Mouse (Mus musculus) spleen, postnatal 14 days (tissue): ENCODE measurements around the gene Soat1.
"Not testable (repeated sequence)": the region's sequence is repeated elsewhere in the genome, so short reads cannot be mapped to it uniquely, and the experiment has no call there.

Source experiments
- DNase-seq, 2 experiments: peaks; one replicate each; pipeline ENCODE4 v3.0.0; 2021 to 2022; ENCODE audit warnings: low spot score in 2 of 2

Gene Soat1

GRCm38 (mm10) chr1:156473961-156474503 is at the start of gene Soat1:
TSS of gene Soat1 (minus strand) at chr1:156474331.
- peak; percentile 74 to 79 for DNase-seq

- not testable (repeated sequence) for DNase-seq
Measured at GRCm38 (mm10) chr1:156523842-156524241, 49.7 kb upstream of the Soat1 start, which contains the start of gene Gm10031. TSS of gene Gm10031 (plus strand) at chr1:156524012.

GRCm38 (mm10) chr1:156521796-156522517 is 47.8 kb upstream of the Soat1 start:
- DNase-seq = peak; percentile 8 to 18

- no peak for DNase-seq
Measured at GRCm38 (mm10) chr1:156520136-156520780, 46.1 kb upstream of the Soat1 start.

GRCm38 (mm10) chr1:156507753-156508152 is 33.6 kb upstream of the Soat1 start:
- DNase-seq = no peak

- DNase-seq = no peak
Measured at GRCm38 (mm10) chr1:156505901-156506300, 31.8 kb upstream of the Soat1 start.

- peak in 1 of 2 experiments; percentile 2 for DNase-seq
Measured at GRCm38 (mm10) chr1:156504945-156505523, 30.9 kb upstream of the Soat1 start.

GRCm38 (mm10) chr1:156496910-156497309 is 22.8 kb upstream of the Soat1 start:
- DNase-seq = no peak

- DNase-seq = no peak
Measured at GRCm38 (mm10) chr1:156495025-156495424, 20.9 kb upstream of the Soat1 start.

GRCm38 (mm10) chr1:156491226-156491796 is 17.2 kb upstream of the Soat1 start:
- no peak for DNase-seq

GRCm38 (mm10) chr1:156488031-156488430 is 13.9 kb upstream of the Soat1 start:
- no peak for DNase-seq

GRCm38 (mm10) chr1:156487498-156487897 is 13.4 kb upstream of the Soat1 start:
- DNase-seq = no peak

GRCm38 (mm10) chr1:156481826-156482225 is 7.7 kb upstream of the Soat1 start:
- DNase-seq = no peak

- no peak for DNase-seq
Measured at GRCm38 (mm10) chr1:156476535-156476934, 2.4 kb upstream of the Soat1 start.

- no peak for DNase-seq
Measured at GRCm38 (mm10) chr1:156476016-156476415, 1.9 kb upstream of the Soat1 start.

- DNase-seq = no peak
Measured at GRCm38 (mm10) chr1:156474854-156475253, 723 bp upstream of the Soat1 start.

GRCm38 (mm10) chr1:156473003-156473402 is 1.1 kb downstream of the Soat1 start:
- no peak for DNase-seq

- no peak for DNase-seq
Measured at GRCm38 (mm10) chr1:156471955-156472354, 2.2 kb downstream of the Soat1 start.

GRCm38 (mm10) chr1:156471071-156471470 is 3.1 kb downstream of the Soat1 start:
- DNase-seq = no peak

- DNase-seq = no peak
Measured at GRCm38 (mm10) chr1:156470557-156470956, 3.6 kb downstream of the Soat1 start.

- DNase-seq = no peak
Measured at GRCm38 (mm10) chr1:156468576-156468975, 5.6 kb downstream of the Soat1 start.

GRCm38 (mm10) chr1:156467655-156468255 is 6.4 kb downstream of the Soat1 start:
- DNase-seq = no peak
